Mouse (Mus musculus): ENCODE measurements around the gene Gm13128. TPM values are rescaled to one million over a fixed set of nuclear protein-coding genes. Genes with fewer than 3 reads are reported as not detected.
"Not testable (repeated sequence)": the region's sequence is repeated elsewhere in the genome, so short reads cannot be mapped to it uniquely, and the experiment has no call there.

Gene Gm13128
- total RNA-seq (2012; rRNA removed) (not detected in 2 replicates), polyA plus RNA-seq (2012; ENCODE audit: insufficient read depth in 1 of 2, insufficient read length in 2 of 2, low read depth in 1 of 2, low replicate concordance in 2 of 2, missing spikeins in 1 of 2) (not detected)

DNA sequence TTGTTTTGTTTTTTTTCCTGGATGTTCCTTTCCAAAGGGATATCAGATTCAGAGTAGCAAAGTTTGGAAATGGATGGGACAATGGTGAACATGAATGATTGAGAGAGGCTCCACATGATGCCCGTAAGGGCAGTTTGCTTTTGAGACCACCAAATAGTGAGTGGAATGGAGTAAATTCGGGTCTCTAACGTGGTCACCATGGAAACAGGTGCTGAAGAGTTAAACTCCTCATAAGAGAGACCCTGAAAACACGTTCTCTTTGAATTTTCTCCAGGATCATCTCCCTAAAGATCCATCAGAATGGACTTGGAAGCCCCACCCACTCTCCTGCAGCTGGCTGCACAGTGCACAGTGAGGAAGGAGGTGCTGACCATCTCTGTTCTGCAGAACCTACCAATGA is at the start of gene Gm13128:
Gm13128 (plus strand) TSS at position 301 of the 400 bp plus-strand sequence.
- not testable (repeated sequence) for H3K36me3 ChIP-seq (ENCODE audit: control insufficient read depth in 1 of 2, insufficient read depth in 2 of 2, low read length in 2 of 2)

GRCm38 (mm10) chr4:144280388-144280787 is 49.7 kb upstream of the Gm13128 start, which contains the start of gene Pramel5:
Gene Pramel5, minus strand, starts transcription at chr4:144280488.
- not testable (repeated sequence) for H3K27me3 ChIP-seq (ENCODE audit: control insufficient read depth in 1 of 2, insufficient read depth in 2 of 2, low read length in 2 of 2); H3K27ac ChIP-seq (ENCODE audit: control insufficient read depth, low read depth, low read length); H3K9me3 ChIP-seq (replicated peaks; ENCODE audit: insufficient read depth, low read length); H3K4me1 ChIP-seq (ENCODE audit: control insufficient read depth in 1 of 2, insufficient read depth in 2 of 2, low read length in 2 of 2); H3K4me3 ChIP-seq (ENCODE audit: control insufficient read depth in 1 of 2, insufficient read depth in 1 of 2, low read depth in 2 of 2, low read length in 2 of 2); H3K36me3 ChIP-seq (ENCODE audit: control insufficient read depth in 1 of 2, insufficient read depth in 2 of 2, low read length in 2 of 2); H3K79me2 ChIP-seq (ENCODE audit: control insufficient read depth, insufficient read depth, low read length, poor library complexity); H3K9ac ChIP-seq (ENCODE audit: control insufficient read depth, low read depth, low read length, poor library complexity, severe bottlenecking); DNase-seq (ENCODE audit: low read depth, low spot score)

More for the DNA sequence above, at the start of gene Gm13128:
- DNase-seq (ENCODE audit: low read depth, low spot score); H3K9ac ChIP-seq (ENCODE audit: control insufficient read depth, low read depth, low read length, poor library complexity, severe bottlenecking); H3K27me3 ChIP-seq (ENCODE audit: control insufficient read depth in 1 of 2, insufficient read depth in 2 of 2, low read length in 2 of 2); H3K4me1 ChIP-seq (ENCODE audit: control insufficient read depth in 1 of 2, insufficient read depth in 2 of 2, low read length in 2 of 2); H3K9me3 ChIP-seq (replicated peaks; ENCODE audit: insufficient read depth, low read length); H3K27ac ChIP-seq (ENCODE audit: control insufficient read depth, low read depth, low read length); H3K4me3 ChIP-seq (ENCODE audit: control insufficient read depth in 1 of 2, insufficient read depth in 1 of 2, low read depth in 2 of 2, low read length in 2 of 2); H3K79me2 ChIP-seq (ENCODE audit: control insufficient read depth, insufficient read depth, low read length, poor library complexity): not testable (repeated sequence)

GRCm38 (mm10) chr4:144299414-144299813 is 30.6 kb upstream of the Gm13128 start:
- H3K27ac ChIP-seq (ENCODE audit: control insufficient read depth, low read depth, low read length); DNase-seq (ENCODE audit: low read depth, low spot score); H3K4me3 ChIP-seq (ENCODE audit: control insufficient read depth in 1 of 2, insufficient read depth in 1 of 2, low read depth in 2 of 2, low read length in 2 of 2); H3K9ac ChIP-seq (ENCODE audit: control insufficient read depth, low read depth, low read length, poor library complexity, severe bottlenecking); H3K9me3 ChIP-seq (replicated peaks; ENCODE audit: insufficient read depth, low read length); H3K4me1 ChIP-seq (ENCODE audit: control insufficient read depth in 1 of 2, insufficient read depth in 2 of 2, low read length in 2 of 2); H3K79me2 ChIP-seq (ENCODE audit: control insufficient read depth, insufficient read depth, low read length, poor library complexity); H3K36me3 ChIP-seq (ENCODE audit: control insufficient read depth in 1 of 2, insufficient read depth in 2 of 2, low read length in 2 of 2); H3K27me3 ChIP-seq (ENCODE audit: control insufficient read depth in 1 of 2, insufficient read depth in 2 of 2, low read length in 2 of 2): not testable (repeated sequence)

DNA sequence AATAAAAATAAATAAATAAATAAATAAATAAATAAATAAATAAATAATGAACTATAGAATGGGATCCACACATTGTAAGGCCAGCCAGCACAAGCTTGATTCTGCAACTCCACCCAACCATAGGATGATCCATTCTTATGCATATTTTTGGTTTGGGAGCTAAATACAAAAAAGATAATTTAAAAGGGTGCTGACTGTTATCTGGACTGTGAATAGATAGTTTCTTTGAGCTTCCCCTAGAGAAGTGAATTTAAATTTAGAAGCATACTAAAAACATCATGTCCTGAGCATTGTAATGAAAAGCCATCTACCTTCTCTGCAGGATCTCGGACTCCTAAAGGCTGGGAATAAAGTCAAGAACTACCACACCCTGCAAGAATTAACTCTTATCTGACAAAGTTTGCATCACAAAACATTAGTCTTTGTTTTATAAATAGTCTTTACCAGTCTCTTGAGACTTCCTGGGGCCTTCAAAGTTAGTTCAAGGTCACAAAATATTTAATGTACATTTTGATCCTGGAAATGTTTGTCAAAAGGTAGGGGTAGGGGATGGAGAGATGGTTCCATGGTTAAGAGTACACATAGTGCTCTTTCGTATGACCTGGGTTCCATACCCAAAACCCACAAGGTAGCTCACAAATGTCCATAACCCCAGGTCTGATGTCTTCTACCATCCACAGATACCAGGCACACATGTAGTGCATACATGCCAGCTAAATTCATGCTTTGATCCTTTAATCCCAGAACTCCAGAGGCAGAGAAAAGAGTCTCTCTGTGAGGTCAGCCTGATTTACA is 17.2 kb upstream of the Gm13128 start:
- H3K27me3 ChIP-seq (ENCODE audit: control insufficient read depth in 1 of 2, insufficient read depth in 2 of 2, low read length in 2 of 2); H3K4me3 ChIP-seq (ENCODE audit: control insufficient read depth in 1 of 2, insufficient read depth in 1 of 2, low read depth in 2 of 2, low read length in 2 of 2); H3K4me1 ChIP-seq (ENCODE audit: control insufficient read depth in 1 of 2, insufficient read depth in 2 of 2, low read length in 2 of 2); H3K36me3 ChIP-seq (ENCODE audit: control insufficient read depth in 1 of 2, insufficient read depth in 2 of 2, low read length in 2 of 2); H3K9ac ChIP-seq (ENCODE audit: control insufficient read depth, low read depth, low read length, poor library complexity, severe bottlenecking); H3K9me3 ChIP-seq (replicated peaks; ENCODE audit: insufficient read depth, low read length); DNase-seq (ENCODE audit: low read depth, low spot score); H3K27ac ChIP-seq (ENCODE audit: control insufficient read depth, low read depth, low read length); H3K79me2 ChIP-seq (ENCODE audit: control insufficient read depth, insufficient read depth, low read length, poor library complexity): not testable (repeated sequence)

DNA sequence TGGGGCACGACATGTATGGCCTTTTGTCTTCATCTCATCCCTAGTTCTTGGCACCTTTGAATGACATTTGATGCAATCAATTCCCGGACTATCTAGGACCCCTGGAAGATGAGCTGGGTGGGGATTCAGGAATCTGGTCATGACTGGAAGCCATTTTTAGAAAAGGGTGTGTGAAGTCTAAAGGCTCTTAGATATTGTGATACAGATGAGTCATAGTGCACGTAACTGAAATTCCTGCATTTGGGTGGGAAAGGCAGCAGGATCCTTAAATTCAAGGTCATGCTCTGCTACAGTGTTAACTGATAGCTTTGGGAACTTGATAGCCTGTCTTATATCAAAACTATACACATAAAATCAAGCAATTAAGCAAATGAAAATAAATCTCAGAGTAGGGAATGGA is 5.8 kb downstream of the Gm13128 start:
- H3K4me1 ChIP-seq (ENCODE audit: control insufficient read depth in 1 of 2, insufficient read depth in 2 of 2, low read length in 2 of 2); H3K36me3 ChIP-seq (ENCODE audit: control insufficient read depth in 1 of 2, insufficient read depth in 2 of 2, low read length in 2 of 2); H3K9ac ChIP-seq (ENCODE audit: control insufficient read depth, low read depth, low read length, poor library complexity, severe bottlenecking); H3K4me3 ChIP-seq (ENCODE audit: control insufficient read depth in 1 of 2, insufficient read depth in 1 of 2, low read depth in 2 of 2, low read length in 2 of 2); H3K9me3 ChIP-seq (replicated peaks; ENCODE audit: insufficient read depth, low read length); H3K27me3 ChIP-seq (ENCODE audit: control insufficient read depth in 1 of 2, insufficient read depth in 2 of 2, low read length in 2 of 2); H3K79me2 ChIP-seq (ENCODE audit: control insufficient read depth, insufficient read depth, low read length, poor library complexity); H3K27ac ChIP-seq (ENCODE audit: control insufficient read depth, low read depth, low read length); DNase-seq (ENCODE audit: low read depth, low spot score): not testable (repeated sequence)

DNA sequence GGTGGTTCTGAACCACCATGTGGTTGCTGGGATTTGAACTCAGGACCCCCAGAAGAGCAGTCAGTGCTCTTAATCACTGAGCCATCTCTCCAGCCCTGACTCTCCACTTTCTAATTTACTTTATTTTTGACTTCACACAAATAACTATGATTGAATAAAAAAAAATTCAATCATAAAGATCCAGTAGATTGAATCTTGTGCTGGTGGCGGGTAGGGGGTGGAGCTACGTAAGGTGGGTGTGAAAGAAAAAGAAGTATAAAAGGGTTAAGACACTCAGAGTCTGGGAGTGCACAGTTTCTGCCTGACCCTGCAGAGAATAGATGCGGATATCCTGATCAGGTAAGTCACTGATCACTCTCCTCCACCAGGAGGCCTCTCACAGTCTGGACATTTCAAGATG is 27.6 kb downstream of the Gm13128 start, which contains the start of gene Gm13119:
Gm13119 (plus strand) TSS at position 301 of the 400 bp plus-strand sequence.
- H3K36me3 ChIP-seq (ENCODE audit: control insufficient read depth in 1 of 2, insufficient read depth in 2 of 2, low read length in 2 of 2); H3K9ac ChIP-seq (ENCODE audit: control insufficient read depth, low read depth, low read length, poor library complexity, severe bottlenecking); H3K9me3 ChIP-seq (replicated peaks; ENCODE audit: insufficient read depth, low read length); H3K4me3 ChIP-seq (ENCODE audit: control insufficient read depth in 1 of 2, insufficient read depth in 1 of 2, low read depth in 2 of 2, low read length in 2 of 2); H3K27me3 ChIP-seq (ENCODE audit: control insufficient read depth in 1 of 2, insufficient read depth in 2 of 2, low read length in 2 of 2); DNase-seq (ENCODE audit: low read depth, low spot score); H3K27ac ChIP-seq (ENCODE audit: control insufficient read depth, low read depth, low read length); H3K4me1 ChIP-seq (ENCODE audit: control insufficient read depth in 1 of 2, insufficient read depth in 2 of 2, low read length in 2 of 2); H3K79me2 ChIP-seq (ENCODE audit: control insufficient read depth, insufficient read depth, low read length, poor library complexity): not testable (repeated sequence)
